1 mouse cellular context compared by ENCODE assay signal in genomic region chr7:19628536-19629360, GRCm38 (mm10).
TF ChIP-seq lines count a peak whose summit lies in the region.

No protein-coding gene starts in this region.

TF ChIP-seq in MEL, 35 proteins besides CTCF, POLR2A, EP300 and RAD21:
- TF ChIP-seq ZMIZ1 (IDR thresholded peaks at IDR 0.05; ENCODE audit: low read depth, low read length) (no peak), USF1 (IDR thresholded peaks at IDR 0.05; ENCODE audit: low read depth, low read length) (no peak), HCFC1 (IDR thresholded peaks at IDR 0.05; ENCODE audit: low read depth, low read length) (peak; percentile 32; the same call in 1 of the 2 replicates), UBTF (IDR thresholded peaks at IDR 0.05; ENCODE audit: borderline replicate concordance, insufficient read depth, low read depth, low read length) (0 out of 2 replicates have a peak, but pooled peaks have one; percentile 16), MEF2A (IDR thresholded peaks at IDR 0.05; ENCODE audit: extremely low read depth, insufficient replicate concordance, low read depth, low read length, poor library complexity, severe bottlenecking) (no peak), MXI1 (IDR thresholded peaks at IDR 0.05; ENCODE audit: low read depth, low read length) (peak; percentile 70), ELF1 (IDR thresholded peaks at IDR 0.05; ENCODE audit: low read depth, low read length) (peak; percentile 76), RCOR1 (IDR thresholded peaks at IDR 0.05; ENCODE audit: low read depth, low read length) (no peak), TCF12 (IDR thresholded peaks at IDR 0.05; ENCODE audit: low read depth, low read length) (peak; percentile 42; the same call in 1 of the 2 replicates)
